ENCODE assay signal across 9 mouse cellular contexts in the genomic region with DNA sequence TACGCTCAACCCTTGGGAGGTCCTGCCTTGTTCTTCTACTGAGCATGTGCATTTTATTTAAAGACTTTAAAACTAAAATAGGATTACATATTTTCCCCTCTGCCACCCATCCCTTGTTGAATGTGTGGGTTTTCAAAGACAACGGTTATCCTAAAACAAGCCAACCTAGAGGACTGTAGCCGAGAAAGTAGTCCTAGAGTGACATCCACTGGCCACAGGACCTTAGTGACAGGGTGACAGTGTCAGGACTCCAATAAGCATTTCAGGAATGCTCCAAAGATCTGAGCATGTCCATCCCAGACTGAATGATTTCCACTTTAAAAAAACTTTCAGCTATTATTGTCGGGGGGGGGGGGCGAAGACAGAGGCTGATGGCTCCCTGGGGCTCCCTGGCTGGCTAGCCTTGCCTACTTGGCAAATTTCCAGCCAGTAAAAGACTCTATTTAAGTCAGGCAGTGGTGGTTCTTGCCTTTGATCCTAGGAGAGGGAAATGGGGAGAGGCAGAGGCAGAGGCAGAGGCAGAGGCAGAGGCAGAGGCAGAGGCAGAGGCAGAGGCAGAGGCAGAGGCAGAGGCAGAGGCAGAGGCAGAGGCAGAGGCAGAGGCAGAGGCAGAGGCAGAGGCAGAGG. TPM values are rescaled to one million over a fixed set of nuclear protein-coding genes. Genes with fewer than 3 reads are reported as not detected.
DNase-seq lines count a peak whose midpoint lies in the region; ATAC-seq and TF ChIP-seq lines count a peak whose summit lies in the region.
"Had no signal": no experiment of that assay in that cellular context is flagged by ENCODE, and none has a peak within 500 bp of the region (broad histone marks: within the 10 kb centered on the region; RNA-seq: fewer than 3 reads in every experiment).

No protein-coding gene starts in this region.

- 49% methylated on average over 5 of the region's 5 CpGs for WGBS in intestine, postnatal 0 days
- WGBS in intestine, embryonic 16.5 days = 58% methylated on average over 5 of the region's 5 CpGs
- 69% methylated on average over 5 of the region's 5 CpGs for WGBS in embryonic facial prominence, embryonic 10.5 days

- no peak for ATAC-seq in intestine, postnatal 0 days
- ATAC-seq in intestine, embryonic 16.5 days = no peak

- H3K27ac ChIP-seq in intestine, postnatal 0 days (ENCODE audit: low read depth, low read length) = no peak overlapping the region
- no peak overlapping the region for H3K27ac ChIP-seq in intestine, embryonic 16.5 days (ENCODE audit: low read length)
- no peak overlapping the region for H3K27ac ChIP-seq in embryonic facial prominence, embryonic 10.5 days (replicated peaks)

- peak; percentile 69 for TF ChIP-seq CTCF in intestine, postnatal 0 days (IDR thresholded peaks at IDR 0.05; ENCODE audit: low read depth)
- peak; percentile 63; the same call in 1 of the 2 replicates for TF ChIP-seq CTCF in brain, embryonic 14.5 days (IDR thresholded peaks at IDR 0.05; ENCODE audit: borderline replicate concordance, extremely low read depth, insufficient read depth, insufficient read length)

- no peaks in the 10 kb centered on the region for H3K27me3 ChIP-seq in intestine, postnatal 0 days (replicated peaks; ENCODE audit: control insufficient read depth, insufficient read depth, low read length)
- no peaks in the 10 kb centered on the region; the same call in 1 of the 2 replicates for H3K27me3 ChIP-seq in intestine, embryonic 16.5 days (replicated peaks; ENCODE audit: control insufficient read depth, insufficient read depth, low read length)
- H3K27me3 ChIP-seq in embryonic facial prominence, embryonic 10.5 days (replicated peaks; ENCODE audit: low read depth, poor library complexity, severe bottlenecking) = no peaks in the 10 kb centered on the region

- H3K4me3 ChIP-seq in intestine, postnatal 0 days (ENCODE audit: low read depth, low read length) = no peak overlapping the region
- no peak overlapping the region for H3K4me3 ChIP-seq in intestine, embryonic 16.5 days (ENCODE audit: low read length)
- H3K4me3 ChIP-seq in embryonic facial prominence, embryonic 10.5 days = no peak overlapping the region

- H3K9me3 ChIP-seq in intestine, postnatal 0 days (ENCODE audit: control insufficient read depth) = no peaks in the 10 kb centered on the region
- H3K9me3 ChIP-seq in intestine, embryonic 16.5 days (ENCODE audit: control insufficient read depth, low read length) = no peaks in the 10 kb centered on the region
- H3K9me3 ChIP-seq in embryonic facial prominence, embryonic 10.5 days = no peaks in the 10 kb centered on the region

- H3K36me3 ChIP-seq in intestine, postnatal 0 days (ENCODE audit: control insufficient read depth, insufficient read depth) = no peaks in the 10 kb centered on the region
- no peaks in the 10 kb centered on the region for H3K36me3 ChIP-seq in intestine, embryonic 16.5 days (ENCODE audit: control insufficient read depth, insufficient read depth, low read length)
- H3K36me3 ChIP-seq in embryonic facial prominence, embryonic 10.5 days (replicated peaks) = no peaks in the 10 kb centered on the region

- no peak overlapping the region for H3K9ac ChIP-seq in intestine, postnatal 0 days (ENCODE audit: low read depth, low read length)
- H3K9ac ChIP-seq in intestine, embryonic 16.5 days (ENCODE audit: low read depth, low read length) = no peak overlapping the region

- H3K4me2 ChIP-seq in intestine, postnatal 0 days (replicated peaks; ENCODE audit: low read depth) = no peak overlapping the region
- no peak overlapping the region for H3K4me2 ChIP-seq in intestine, embryonic 16.5 days (ENCODE audit: low read depth, low read length)

- DNase-seq in ES-CJ7 (ENCODE audit: low read depth, low spot score) = peak; percentile 23
- DNase-seq in brain, embryonic 14.5 days (ENCODE audit: low read depth) = peak; percentile 65
- peak; percentile 23 for DNase-seq in lung, postnatal 36 days
- DNase-seq in yolk sac, embryonic 10.5 days (ENCODE audit: low spot score) = no peak
- DNase-seq in urinary bladder, postnatal 36 days (ENCODE audit: low spot score in 2 of 2) = no peak
- no peak for DNase-seq in embryonic facial prominence, embryonic 10.5 days (ENCODE audit: low spot score)
- DNase-seq: adrenal gland, postnatal 25 days had no signal

- no peak for TF ChIP-seq POLR2A in brain, embryonic 14.5 days (IDR thresholded peaks at IDR 0.05; ENCODE audit: borderline replicate concordance, extremely low read depth, insufficient read depth, insufficient read length, poor library complexity, severe bottlenecking)

- no peaks in the 10 kb centered on the region for H3K4me1 ChIP-seq in intestine, postnatal 0 days (replicated peaks; ENCODE audit: control insufficient read depth, insufficient read depth, low read length)
- H3K4me1 ChIP-seq in intestine, embryonic 16.5 days (ENCODE audit: control insufficient read depth, insufficient read depth, low read length) = no peaks in the 10 kb centered on the region
- 0 out of 2 replicates have a peak, but pooled peaks cover 3% of the 10 kb centered on the region for H3K4me1 ChIP-seq in embryonic facial prominence, embryonic 10.5 days

RNA-seq across cellular contexts. Expression of a gene that starts 17.7 kb away (rescaled TPM):
- polyA plus RNA-seq in intestine, postnatal 0 days (2015; fragmentation: Nextera tagmentation; extraction: Ambion mirVana) = 61.6 and 69.9 TPM in 2 replicates
- 61.2 and 70.0 TPM in 2 replicates for polyA plus RNA-seq in intestine, embryonic 16.5 days (2015; fragmentation: Nextera tagmentation; extraction: Ambion mirVana)
- 24.1 and 29.3 TPM in 2 replicates for polyA plus RNA-seq in brain, embryonic 14.5 days (2012; rRNA removed)
- polyA plus RNA-seq in embryonic facial prominence, embryonic 10.5 days (2016; fragmentation: Nextera tagmentation; extraction: Ambion mirVana) = 59.6 and 61.3 TPM in 2 replicates

RNA-seq across cellular contexts. Expression of a gene that starts 49.5 kb away (rescaled TPM):
- polyA plus RNA-seq in intestine, postnatal 0 days (2015; fragmentation: Nextera tagmentation; extraction: Ambion mirVana) = 13.5 and 14.6 TPM in 2 replicates
- 1.3 and 1.4 TPM in 2 replicates for polyA plus RNA-seq in intestine, embryonic 16.5 days (2015; fragmentation: Nextera tagmentation; extraction: Ambion mirVana)
- polyA plus RNA-seq in brain, embryonic 14.5 days (2012; rRNA removed) = 0.83 and 1.00 TPM in 2 replicates
- 2.0 and 4.3 TPM in 2 replicates for polyA plus RNA-seq in embryonic facial prominence, embryonic 10.5 days (2016; fragmentation: Nextera tagmentation; extraction: Ambion mirVana)

Comparison
In these comparisons a context has a peak if more than half of its experiments do, and no peak if none do; other contexts are left out.
1. DNase-seq: peak in ES-CJ7 (single experiment), brain, embryonic 14.5 days (single experiment) and lung, postnatal 36 days (single experiment); none in yolk sac, embryonic 10.5 days (single experiment), urinary bladder, postnatal 36 days (0 of 2) and embryonic facial prominence, embryonic 10.5 days (single experiment).